Mouse (Mus musculus) spleen, postnatal 4 days (tissue): ENCODE results near the gene Chrna1.

Experiments
- DNase-seq, 2 experiments: peaks; one replicate each; pipeline ENCODE4 v3.0.0; 2022; ENCODE audit warnings: low spot score in 2 of 2

The Chrna1 gene

GRCm38 (mm10) chr2:73591246-73591645 is 11.1 kb upstream of the Chrna1 start:
- DNase-seq = no peak

GRCm38 (mm10) chr2:73590106-73590505 is 10.0 kb upstream of the Chrna1 start:
- no peak for DNase-seq

GRCm38 (mm10) chr2:73588951-73589350 is 8.8 kb upstream of the Chrna1 start:
- DNase-seq = no peak

- no peak for DNase-seq
Observed at GRCm38 (mm10) chr2:73587109-73587506, 7.0 kb upstream of the Chrna1 start.

GRCm38 (mm10) chr2:73586392-73587108 is 6.4 kb upstream of the Chrna1 start:
- no peak for DNase-seq

- no peak for DNase-seq
Observed at GRCm38 (mm10) chr2:73585347-73585831, 5.3 kb upstream of the Chrna1 start.

GRCm38 (mm10) chr2:73584645-73585346 is 4.7 kb upstream of the Chrna1 start:
- peak; percentile 33 to 74 for DNase-seq

GRCm38 (mm10) chr2:73580720-73581119 is 582 bp upstream of the Chrna1 start:
- DNase-seq = no peak

- DNase-seq = no peak
Observed at GRCm38 (mm10) chr2:73579168-73579567, 970 bp downstream of the Chrna1 start.

GRCm38 (mm10) chr2:73574418-73574817 is 5.7 kb downstream of the Chrna1 start:
- DNase-seq = no peak

GRCm38 (mm10) chr2:73573556-73573955 is 6.6 kb downstream of the Chrna1 start:
- no peak for DNase-seq

- DNase-seq = peak; percentile 35 to 80
Observed at GRCm38 (mm10) chr2:73572539-73573372, 7.4 kb downstream of the Chrna1 start.

- no peak for DNase-seq
Observed at GRCm38 (mm10) chr2:73571901-73572300, 8.2 kb downstream of the Chrna1 start.

GRCm38 (mm10) chr2:73571304-73571703 is 8.8 kb downstream of the Chrna1 start:
- DNase-seq = no peak

- peak; percentile 42 to 74 for DNase-seq
Observed at GRCm38 (mm10) chr2:73566989-73567605, 13.0 kb downstream of the Chrna1 start.

- peak; percentile 36 to 73 for DNase-seq
Observed at GRCm38 (mm10) chr2:73566162-73566561, 14.0 kb downstream of the Chrna1 start.

GRCm38 (mm10) chr2:73563690-73564089 is 16.4 kb downstream of the Chrna1 start:
- no peak for DNase-seq

GRCm38 (mm10) chr2:73562656-73563055 is 17.5 kb downstream of the Chrna1 start:
- DNase-seq = no peak

GRCm38 (mm10) chr2:73561665-73562063 is 18.5 kb downstream of the Chrna1 start:
- no peak for DNase-seq

GRCm38 (mm10) chr2:73560899-73561664 is 19.1 kb downstream of the Chrna1 start:
- no peak for DNase-seq

- DNase-seq = no peak
Observed at GRCm38 (mm10) chr2:73560445-73560844, 19.7 kb downstream of the Chrna1 start.
